Mouse (Mus musculus): ENCODE data around the gene Flt4. TPM values are rescaled to one million over a fixed set of nuclear protein-coding genes. Genes with fewer than 3 reads are reported as not detected.

Gene Flt4
- total and polyA plus RNA-seq, 3 experiments = 0.06 to 0.17 TPM; not detected in 1

DNA sequence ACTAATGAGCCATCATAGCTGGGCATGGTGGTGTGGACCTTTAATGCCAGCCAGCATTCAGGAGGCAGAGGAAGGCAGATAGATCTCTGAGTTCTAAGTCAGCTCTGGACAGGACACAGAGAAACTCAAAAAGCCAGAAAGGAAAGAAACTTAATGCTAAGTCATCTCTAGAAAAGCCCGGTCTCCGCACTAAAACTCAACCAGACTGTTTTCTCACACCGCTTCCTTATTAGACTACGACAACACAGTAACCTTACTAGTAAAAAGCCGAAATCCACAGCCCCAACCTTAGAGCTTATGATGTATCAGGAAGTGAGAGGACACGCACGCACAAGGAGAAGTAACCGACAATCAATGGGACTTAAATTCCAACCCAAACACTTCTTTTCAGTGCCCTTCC is 93.0 kb downstream of the Flt4 start:
- peaks cover 23 to 84% of the 10 kb centered on the region in 2 experiments for H3K36me3 ChIP-seq (replicated peaks in 1 of 2; ENCODE audit: control insufficient read depth in 1 of 2, insufficient read depth in 1 of 2, low read length in 1 of 2)
- dilution Hi-C loops (cut with MboI; ENCODE audit: extremely low pct_ligation_motif_present, extremely low pct_unique_long_range_greater_than_20kb, low sequenced_read_pairs) = no loop called here

More for the DNA sequence above, 93.0 kb downstream of the Flt4 start:
- H3K27me3 ChIP-seq (replicated peaks) = no peaks in the 10 kb centered on the region
- no peak overlapping the region for H3K4me3 ChIP-seq (replicated peaks in 1 of 3; ENCODE audit: low read depth in 2 of 3, low read length in 2 of 3, poor library complexity in 1 of 3)
- peak overlapping the region; percentile 80 for H3K27ac ChIP-seq (ENCODE audit: insufficient read depth, low read depth)
- H3K79me2 ChIP-seq (replicated peaks; ENCODE audit: control insufficient read depth, extremely low read depth, insufficient read depth, poor library complexity, severe bottlenecking) = peaks cover 76% of the 10 kb centered on the region
- in situ Hi-C loops (cut with MboI; ENCODE audit: low pct_ligation_motif_present, low pct_unique_long_range_greater_than_20kb, low sequenced_read_pairs) = no loop called here
- H3K9me3 ChIP-seq (replicated peaks; ENCODE audit: low read length) = no peaks in the 10 kb centered on the region
- DNase-seq (ENCODE audit: extremely low read depth) = no peak
- H3K9ac ChIP-seq (ENCODE audit: insufficient read depth, low read depth) = peak overlapping the region; percentile 29
- H3K4me2 ChIP-seq (ENCODE audit: insufficient read depth, low read depth, poor library complexity, severe bottlenecking) = peak overlapping the region; percentile 69
- H3K4me1 ChIP-seq (ENCODE audit: control insufficient read depth in 1 of 2, insufficient read depth in 2 of 2) = peaks cover 8 to 74% of the 10 kb centered on the region in 2 experiments
- TF ChIP-seq USF1 (IDR thresholded peaks at IDR 0.05; ENCODE audit: low read depth, low read length) (no peak), IRF4 (IDR thresholded peaks at IDR 0.05; ENCODE audit: low read depth, low read length) (peak; percentile 75; the same call in 1 of the 2 replicates), EP300 (IDR thresholded peaks at IDR 0.05; ENCODE audit: low read length) (peak; percentile 68), E2F4 (IDR thresholded peaks at IDR 0.05; ENCODE audit: insufficient replicate concordance, low read depth, low read length) (no peak), UBTF (IDR thresholded peaks at IDR 0.05; ENCODE audit: low read depth, low read length) (no peak), JUND (conservative IDR thresholded peaks at IDR 0.05; ENCODE audit: low read depth, low read length) (peak; percentile 49; the same call in 1 of the 2 replicates), MAZ (IDR thresholded peaks at IDR 0.05; ENCODE audit: low read depth, low read length) (no peak), SIN3A (IDR thresholded peaks at IDR 0.05; ENCODE audit: low read length) (peak; percentile 59; the same call in 1 of the 2 replicates), MAFK (IDR thresholded peaks at IDR 0.05; ENCODE audit: insufficient replicate concordance, low read length) (no peak), CHD2 (IDR thresholded peaks at IDR 0.05; ENCODE audit: low read length) (0 out of 2 replicates have a peak, but pooled peaks have one; percentile 33), USF2 (conservative IDR thresholded peaks at IDR 0.05; ENCODE audit: low read depth, low read length) (no peak), RCOR1 (conservative IDR thresholded peaks at IDR 0.05; ENCODE audit: low read depth, low read length) (0 out of 2 replicates have a peak, but pooled peaks have one; percentile 20), MAX (IDR thresholded peaks at IDR 0.05; ENCODE audit: low read length) (peak; percentile 34; the same call in 1 of the 2 replicates), MEF2A (IDR thresholded peaks at IDR 0.05; ENCODE audit: borderline replicate concordance, low read depth, low read length) (no peak), POLR2AphosphoS2 (IDR thresholded peaks at IDR 0.05; ENCODE audit: low read depth, low read length) (no peak), ELF1 (IDR thresholded peaks at IDR 0.05; ENCODE audit: low read depth, low read length) (peak; percentile 67), ETS1 (conservative IDR thresholded peaks at IDR 0.05; ENCODE audit: low read depth, low read length) (0 out of 2 replicates have a peak, but pooled peaks have one; percentile 29), SMC3 (IDR thresholded peaks at IDR 0.05; ENCODE audit: low read depth, low read length) (no peak)

Other genes starting within 250 kb of the Flt4 start
- not detected in 2 replicates for gene Olfr1389, start 186.2 kb upstream of the Flt4 start, total RNA-seq (2012; rRNA removed)
- not detected in 2 replicates for gene Olfr1389, start 186.2 kb upstream of the Flt4 start, total RNA-seq (2014; rRNA removed)
- gene Olfr1389, start 186.2 kb upstream of the Flt4 start, polyA plus RNA-seq (2012; ENCODE audit: insufficient read length, low read depth) = not detected in 2 replicates
- not detected in 2 replicates for gene Olfr1388, start 172.6 kb upstream of the Flt4 start, total RNA-seq (2012; rRNA removed)
- gene Olfr1388, start 172.6 kb upstream of the Flt4 start, total RNA-seq (2014; rRNA removed) = not detected in 2 replicates
- gene Olfr1388, start 172.6 kb upstream of the Flt4 start, polyA plus RNA-seq (2012; ENCODE audit: insufficient read length, low read depth) = not detected in 2 replicates
- gene Olfr1387, start 153.9 kb upstream of the Flt4 start, total RNA-seq (2012; rRNA removed) = not detected in 2 replicates
- not detected in 2 replicates for gene Olfr1387, start 153.9 kb upstream of the Flt4 start, total RNA-seq (2014; rRNA removed)
- gene Olfr1387, start 153.9 kb upstream of the Flt4 start, polyA plus RNA-seq (2012; ENCODE audit: insufficient read length, low read depth) = not detected in 2 replicates
- gene Olfr1386, start 144.2 kb upstream of the Flt4 start, total RNA-seq (2012; rRNA removed) = not detected in 2 replicates
- not detected in 2 replicates for gene Olfr1386, start 144.2 kb upstream of the Flt4 start, total RNA-seq (2014; rRNA removed)
- gene Olfr1386, start 144.2 kb upstream of the Flt4 start, polyA plus RNA-seq (2012; ENCODE audit: insufficient read length, low read depth) = not detected in 2 replicates
- gene Olfr1385, start 120.2 kb upstream of the Flt4 start, total RNA-seq (2012; rRNA removed) = not detected in 2 replicates
- gene Olfr1385, start 120.2 kb upstream of the Flt4 start, total RNA-seq (2014; rRNA removed) = not detected in 2 replicates
- gene Olfr1385, start 120.2 kb upstream of the Flt4 start, polyA plus RNA-seq (2012; ENCODE audit: insufficient read length, low read depth) = 0.05 and 0.06 TPM in 2 replicates
- not detected in 2 replicates for gene Olfr1384, start 102.5 kb upstream of the Flt4 start, total RNA-seq (2012; rRNA removed)
- gene Olfr1384, start 102.5 kb upstream of the Flt4 start, total RNA-seq (2014; rRNA removed) = not detected in 2 replicates
- gene Olfr1384, start 102.5 kb upstream of the Flt4 start, polyA plus RNA-seq (2012; ENCODE audit: insufficient read length, low read depth) = not detected in 2 replicates
- not detected in 2 replicates for gene Olfr1383, start 89.6 kb upstream of the Flt4 start, total RNA-seq (2012; rRNA removed)
- gene Olfr1383, start 89.6 kb upstream of the Flt4 start, total RNA-seq (2014; rRNA removed) = not detected in 2 replicates
- not detected in 2 replicates for gene Olfr1383, start 89.6 kb upstream of the Flt4 start, polyA plus RNA-seq (2012; ENCODE audit: insufficient read length, low read depth)
- gene Olfr1382, start 81.0 kb upstream of the Flt4 start, total RNA-seq (2012; rRNA removed) = not detected in 2 replicates
- not detected in 2 replicates for gene Olfr1382, start 81.0 kb upstream of the Flt4 start, total RNA-seq (2014; rRNA removed)
- not detected in 2 replicates for gene Olfr1382, start 81.0 kb upstream of the Flt4 start, polyA plus RNA-seq (2012; ENCODE audit: insufficient read length, low read depth)
- not detected in 2 replicates for gene Olfr1381, start 65.8 kb upstream of the Flt4 start, total RNA-seq (2012; rRNA removed)
- not detected in 2 replicates for gene Olfr1381, start 65.8 kb upstream of the Flt4 start, total RNA-seq (2014; rRNA removed)
- gene Olfr1381, start 65.8 kb upstream of the Flt4 start, polyA plus RNA-seq (2012; ENCODE audit: insufficient read length, low read depth) = not detected in 2 replicates
- not detected in 2 replicates for gene Olfr1380, start 52.4 kb upstream of the Flt4 start, total RNA-seq (2012; rRNA removed)
- gene Olfr1380, start 52.4 kb upstream of the Flt4 start, total RNA-seq (2014; rRNA removed) = not detected in 2 replicates
- gene Olfr1380, start 52.4 kb upstream of the Flt4 start, polyA plus RNA-seq (2012; ENCODE audit: insufficient read length, low read depth) = not detected in 2 replicates
- gene Scgb3a1, start 54.3 kb downstream of the Flt4 start, total RNA-seq (2012; rRNA removed) = not detected in 2 replicates
- gene Scgb3a1, start 54.3 kb downstream of the Flt4 start, total RNA-seq (2014; rRNA removed) = not detected in 2 replicates
- gene Scgb3a1, start 54.3 kb downstream of the Flt4 start, polyA plus RNA-seq (2012; ENCODE audit: insufficient read length, low read depth) = not detected in 2 replicates
- 32.4 and 39.2 TPM in 2 replicates for gene Cnot6, start 103.5 kb downstream of the Flt4 start, total RNA-seq (2012; rRNA removed)
- gene Cnot6, start 103.5 kb downstream of the Flt4 start, total RNA-seq (2014; rRNA removed) = 90.8 and 102 TPM in 2 replicates
- gene Cnot6, start 103.5 kb downstream of the Flt4 start, polyA plus RNA-seq (2012; ENCODE audit: insufficient read length, low read depth) = 75.2 and 85.0 TPM in 2 replicates
- gene Gfpt2, start 184.9 kb downstream of the Flt4 start, total RNA-seq (2012; rRNA removed) = 0.04 TPM in 1 of 2 replicates, not detected in the other
- gene Gfpt2, start 184.9 kb downstream of the Flt4 start, total RNA-seq (2014; rRNA removed) = not detected in 2 replicates
- gene Gfpt2, start 184.9 kb downstream of the Flt4 start, polyA plus RNA-seq (2012; ENCODE audit: insufficient read length, low read depth) = not detected in 2 replicates
- gene Mapk9, start 237.5 kb downstream of the Flt4 start, total RNA-seq (2012; rRNA removed) = 22.0 and 22.5 TPM in 2 replicates
- gene Mapk9, start 237.5 kb downstream of the Flt4 start, total RNA-seq (2014; rRNA removed) = 29.3 and 35.3 TPM in 2 replicates
- 31.7 and 36.8 TPM in 2 replicates for gene Mapk9, start 237.5 kb downstream of the Flt4 start, polyA plus RNA-seq (2012; ENCODE audit: insufficient read length, low read depth)